Mouse (Mus musculus) G1E (cell line): ENCODE measurements at regions not wholly inside any gene's neighbourhood (a gene's known extent, or its start where the extent isn't known, plus 50 kb on each side); places are given as distances from the start of the nearest gene placed in this dataset.

Experiments used
- CTCF ChIP-seq: IDR thresholded peaks from 2 replicates; pipeline ENCODE4 v1.5.1; 2012; ENCODE audit warnings: low read depth, low read length, inconsistent platforms, mixed read lengths
- GATA1 ChIP-seq: IDR thresholded peaks from 2 replicates; pipeline ENCODE4 v1.6.1; 2012; ENCODE audit warnings: borderline replicate concordance, low read length, inconsistent platforms, mixed read lengths
- POLR2AphosphoS5 ChIP-seq: IDR thresholded peaks from 2 replicates; pipeline ENCODE4 v1.6.1; 2012; ENCODE audit warnings: low read depth, low read length, inconsistent platforms; ENCODE audit not compliant: insufficient replicate concordance

DNA sequence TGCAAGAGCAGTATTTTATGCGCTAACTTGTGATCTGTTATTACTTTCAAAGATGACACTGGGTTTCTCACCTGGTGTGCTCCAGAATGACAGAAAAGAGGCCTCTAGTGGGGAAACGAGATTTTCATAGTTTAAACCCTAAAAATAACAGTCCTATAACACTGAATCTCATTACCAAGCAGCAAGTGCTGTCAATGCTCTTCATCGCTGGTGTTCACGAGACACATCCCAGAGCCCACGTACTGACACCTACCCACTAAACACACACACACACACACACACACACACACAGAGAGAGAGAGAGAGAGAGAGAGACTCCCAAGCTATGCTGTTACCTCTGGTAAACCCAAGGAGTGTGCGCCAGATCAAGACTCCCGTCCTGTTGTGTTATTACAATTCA, 365.9 kb downstream of the Pdcd6ip start:
- no peak for TF ChIP-seq CTCF
- no peak for TF ChIP-seq POLR2AphosphoS5
- TF ChIP-seq GATA1: no peak
